Mouse (Mus musculus) kidney, adult 2 months (tissue): Measurements from ENCODE around the gene Itpr3.

ENCODE experiments used
- CTCF ChIP-seq: fragments of 200-500 bp; conservative IDR thresholded peaks from 2 replicates; pipeline ENCODE4 v1.5.1; 2011; ENCODE audit warnings: low read depth, mild to moderate bottlenecking, control low read depth, low read length, moderate library complexity, mixed read lengths; ENCODE audit not compliant: insufficient read depth, insufficient read length
- POLR2A ChIP-seq: fragments of 200-500 bp; IDR thresholded peaks from one replicate; pipeline ENCODE4 v1.6.1; 2011; ENCODE audit warnings: low read depth, low read length, control low read depth

- TF ChIP-seq POLR2A (no peak), CTCF (no peak)
These were observed 64.7 kb downstream of the Itpr3 start for GRCm38 (mm10) chr17:27121781-27122180.
